In genomic region chr13:59472222-59472621, GRCm38 (mm10) we compare ENCODE assay signal across 20 mouse cellular contexts.
DNase-seq lines count a peak whose midpoint lies in the region; ATAC-seq and TF ChIP-seq lines count a peak whose summit lies in the region.
"Had no signal": no experiment of that assay in that cellular context is flagged by ENCODE, and none has a peak within 500 bp of the region (broad histone marks: within the 10 kb centered on the region; RNA-seq: fewer than 3 reads in every experiment).

No protein-coding gene starts in this region.

- no peak overlapping the region for H3K9ac ChIP-seq in lung, postnatal 0 days (replicated peaks; ENCODE audit: low read depth)
- H3K9ac ChIP-seq: forebrain, embryonic 15.5 days; hindbrain, embryonic 12.5 days; midbrain, embryonic 13.5 days had no signal

- no peak overlapping the region for H3K27ac ChIP-seq in gastrocnemius, adult 2 months
- no peak overlapping the region for H3K27ac ChIP-seq in lung, postnatal 0 days (ENCODE audit: low read length)
- H3K27ac ChIP-seq: forebrain, embryonic 15.5 days; hindbrain, embryonic 12.5 days; midbrain, embryonic 13.5 days had no signal

- intact Hi-C loops in gastrocnemius, adult 2 months (cut with DNase I), result no loop called here

- H3K4me2 ChIP-seq in lung, postnatal 0 days (replicated peaks; ENCODE audit: low read depth, low read length), result no peak overlapping the region
- H3K4me2 ChIP-seq: forebrain, embryonic 15.5 days; heart, embryonic 11.5 days; hindbrain, embryonic 12.5 days; midbrain, embryonic 13.5 days had no signal

- WGBS in lung, postnatal 0 days, result 77% methylated on average over 5 of the region's 5 CpGs

- ATAC-seq in lung, postnatal 0 days, result no peak
- ATAC-seq: CD4-positive, CD25-positive, alpha-beta regulatory T cell, adult 4 months; forebrain, embryonic 15.5 days; midbrain, embryonic 13.5 days; Patski had no signal

- no peaks in the 10 kb centered on the region for H3K9me3 ChIP-seq in lung, postnatal 0 days (ENCODE audit: low read length)
- H3K9me3 ChIP-seq: forebrain, embryonic 15.5 days; hindbrain, embryonic 12.5 days; midbrain, embryonic 13.5 days had no signal

- no peaks in the 10 kb centered on the region for H3K4me1 ChIP-seq in lung, postnatal 0 days (ENCODE audit: insufficient read depth, low read depth, low read length)

- H3K4me3 ChIP-seq in gastrocnemius, adult 2 months, result no peak overlapping the region
- H3K4me3 ChIP-seq in lung, postnatal 0 days (ENCODE audit: low read depth, low read length), result no peak overlapping the region
- H3K4me3 ChIP-seq: forebrain, embryonic 15.5 days; hindbrain, embryonic 12.5 days; midbrain, embryonic 13.5 days had no signal

- H3K36me3 ChIP-seq in lung, postnatal 0 days (ENCODE audit: insufficient read depth, low read length), result peaks cover 9% of the 10 kb centered on the region; the same call in 1 of the 2 replicates

- no peak for DNase-seq in gastrocnemius, adult 2 months
- DNase-seq in gastrocnemius, postnatal 10 days, result no peak
- peak; percentile 18 for DNase-seq in kidney, adult 9 months
- no peak for DNase-seq in kidney, adult 11 months
- DNase-seq in lung, postnatal 14 days, result peak; percentile 13
- DNase-seq in lung, postnatal 0 days (ENCODE audit: low spot score), result no peak
- DNase-seq in natural killer cell, adult 2 months (ENCODE audit: low spot score in 2 of 2), result no peak
- DNase-seq: cerebellum, adult 9-10 months; embryo, embryonic 11 days; gastrocnemius, postnatal 36 days; heart, postnatal 10 days; liver; lung, adult 18-20 months; thymus, postnatal 36 days had no signal

- no peak for TF ChIP-seq EP300 in lung, postnatal 0 days (IDR thresholded peaks at IDR 0.05)

- no peaks in the 10 kb centered on the region for H3K27me3 ChIP-seq in lung, postnatal 0 days (replicated peaks; ENCODE audit: insufficient read depth, low read length)
- H3K27me3 ChIP-seq: forebrain, embryonic 15.5 days; hindbrain, embryonic 12.5 days; midbrain, embryonic 13.5 days; Patski had no signal

- peak; percentile 55 for TF ChIP-seq CTCF in gastrocnemius, adult 2 months (IDR thresholded peaks at IDR 0.05)
- no peak for TF ChIP-seq CTCF in lung, postnatal 0 days (IDR thresholded peaks at IDR 0.05)

Comparison
In these comparisons a context has a peak if more than half of its experiments do, and no peak if none do; other contexts are left out.
1. DNase-seq: peak in kidney, adult 9 months (single experiment) and lung, postnatal 14 days (single experiment); none in gastrocnemius, adult 2 months (single experiment), gastrocnemius, postnatal 10 days (single experiment), kidney, adult 11 months (single experiment), lung, postnatal 0 days (single experiment) and natural killer cell, adult 2 months (0 of 2).